Mouse (Mus musculus) hindbrain, embryonic 11.5 days (tissue): Measurements from ENCODE around the gene Olfr1098. TPM values are rescaled to one million over a fixed set of nuclear protein-coding genes. Genes with fewer than 3 reads are reported as not detected.

Source experiments
- ATAC-seq: fragments of 200-750 bp; cut with Nextera tagmentation; 2 replicates; pipeline ENCODE4 v1.8.0; 2017; ENCODE audit warnings: mild to moderate bottlenecking, moderate TSS enrichment, moderate library complexity; ENCODE audit not compliant: low FRiP score
- DNase-seq: peaks from one replicate; pipeline ENCODE4 v3.0.0-alpha.2; 2015; ENCODE audit warnings: low spot score
- H3K27ac ChIP-seq: fragments of 300-500 bp; sonication (generic); 2 replicates; pipeline ENCODE4 v1.5.1; 2014; ENCODE audit warnings: mild to moderate bottlenecking, low read depth, low read length
- H3K27me3 ChIP-seq: fragments of 300-500 bp; sonication (generic); 2 replicates; pipeline ENCODE4 v1.6.1; 2014; ENCODE audit warnings: mild to moderate bottlenecking, low read length, moderate library complexity, mixed read lengths; ENCODE audit not compliant: control insufficient read depth, insufficient read depth
- H3K36me3 ChIP-seq: fragments of 300-500 bp; sonication (generic); 2 replicates; pipeline ENCODE4 v1.6.1; 2014; ENCODE audit warnings: mild to moderate bottlenecking, low read length, moderate library complexity, mixed read lengths; ENCODE audit not compliant: control insufficient read depth, insufficient read depth
- H3K4me1 ChIP-seq: fragments of 300-500 bp; sonication (generic); replicated peaks from 2 replicates; pipeline ENCODE4 v1.6.1; 2014; ENCODE audit warnings: low read length, mixed read lengths; ENCODE audit not compliant: control insufficient read depth, insufficient read depth
- H3K4me2 ChIP-seq: fragments of 300-500 bp; sonication (generic); replicated peaks from 2 replicates; pipeline ENCODE4 v1.6.1; 2014; ENCODE audit warnings: mild to moderate bottlenecking, low read depth, low read length
- H3K4me3 ChIP-seq: fragments of 300-500 bp; sonication (generic); 2 replicates; pipeline ENCODE4 v1.5.1; 2014; ENCODE audit warnings: low read depth, low read length
- H3K9ac ChIP-seq: fragments of 300-500 bp; sonication (generic); 2 replicates; pipeline ENCODE4 v1.6.1; 2014; ENCODE audit warnings: low read depth, low read length
- H3K9me3 ChIP-seq: fragments of 300-500 bp; sonication (generic); 2 replicates; pipeline ENCODE4 v1.6.1; 2016; ENCODE audit warnings: low read length; ENCODE audit not compliant: control insufficient read depth
- WGBS: fragments of 180-500 bp; shearing (Covaris S2); extraction: QIAGEN DNeasy Blood & Tissue Kit; methylation state at CpG from one replicate; pipeline ENCODE4 v1.1.7; 2014; 5-methylcytosine and 5-hydroxymethylcytosine counted together
- polyA plus RNA-seq: library from polyadenylated mRNA; unstranded; fragments of >200 nt; fragmentation: Nextera tagmentation; extraction: Ambion mirVana; gene quantifications from 2 replicates; pipeline ENCODE4 v1.2.1, GENCODE M21; 2014

Olfr1098 gene
- polyA plus RNA-seq = not detected in 2 replicates

DNA sequence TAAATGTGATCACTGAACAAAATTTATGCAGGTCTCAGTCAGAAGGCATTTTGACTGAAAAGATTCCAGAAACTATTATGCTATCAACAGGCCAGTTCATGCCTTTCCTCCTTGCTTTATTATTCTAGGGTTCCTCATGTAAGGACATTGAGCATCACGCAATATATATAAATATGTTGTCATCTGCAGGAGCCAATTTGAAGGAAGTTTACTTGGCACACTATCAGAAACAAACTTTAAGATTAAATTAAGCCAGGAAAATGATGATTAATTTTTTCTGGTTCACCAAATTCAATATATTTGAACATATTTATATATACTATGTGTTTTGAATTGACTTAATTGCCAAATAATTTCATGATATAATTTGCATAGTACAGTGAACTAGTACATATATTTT is at the start of gene Olfr1098:
Gene Olfr1098 (minus strand): TSS at position 101 of the 400 bp plus-strand sequence.
- H3K36me3 ChIP-seq = no peaks in the 10 kb centered on the region
- WGBS = 94% methylated on average over 1 of the region's 1 CpGs
- H3K27me3 ChIP-seq = no peaks in the 10 kb centered on the region
- DNase-seq = no peak
- no peaks in the 10 kb centered on the region for H3K9me3 ChIP-seq
- ATAC-seq = no peak
- H3K9ac ChIP-seq = no peak within 1 kb of the TSS
- H3K27ac ChIP-seq = no peak within 1 kb of the TSS
- no peaks in the 10 kb centered on the region for H3K4me1 ChIP-seq
- no peak within 1 kb of the TSS for H3K4me2 ChIP-seq
- H3K4me3 ChIP-seq = no peak within 1 kb of the TSS

- Histone ChIP-seq H3K9ac (no peak within 1 kb of the TSS), H3K27ac (no peak within 1 kb of the TSS), H3K4me1 (no peaks in the 10 kb centered on the region), H3K4me2 (no peak within 1 kb of the TSS), H3K4me3 (no peak within 1 kb of the TSS), H3K9me3 (no peaks in the 10 kb centered on the region), H3K27me3 (no peaks in the 10 kb centered on the region), H3K36me3 (no peaks in the 10 kb centered on the region)
- WGBS = 76% methylated on average over 1 of the region's 1 CpGs
- ATAC-seq = no peak
- no peak for DNase-seq
Observed at GRCm38 (mm10) chr2:86960593-86960992, 36.2 kb upstream of the Olfr1098 start, which contains the start of gene Olfr1099. Olfr1099 (minus strand) TSS chr2:86960693.

DNA sequence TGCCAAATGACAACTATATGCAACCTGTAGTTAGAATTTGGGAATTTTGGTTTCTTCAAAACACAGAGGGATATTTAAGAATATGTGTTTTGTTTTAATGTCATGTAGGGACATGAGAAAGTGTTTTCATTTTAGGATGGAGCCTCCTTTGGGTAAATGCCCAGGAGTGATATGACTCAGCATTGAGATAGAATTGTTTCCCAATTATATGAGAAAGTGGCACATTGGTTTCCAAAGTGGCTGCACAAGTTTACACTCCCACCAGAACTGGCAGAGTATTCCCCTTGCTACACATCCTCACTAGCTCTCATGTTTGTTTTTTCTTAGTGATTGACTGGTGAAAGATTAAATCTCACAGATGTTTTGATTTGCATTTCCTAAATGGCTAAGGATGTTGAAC is 2.2 kb upstream of the Olfr1098 start:
- no peaks in the 10 kb centered on the region for H3K9me3 ChIP-seq
- H3K27ac ChIP-seq = no peak overlapping the region
- no peaks in the 10 kb centered on the region for H3K27me3 ChIP-seq
- H3K4me2 ChIP-seq = no peak overlapping the region
- no peaks in the 10 kb centered on the region for H3K4me1 ChIP-seq
- no peak overlapping the region for H3K4me3 ChIP-seq
- no peak for ATAC-seq
- no peak overlapping the region for H3K9ac ChIP-seq
- no peak for DNase-seq
- H3K36me3 ChIP-seq = no peaks in the 10 kb centered on the region

DNA sequence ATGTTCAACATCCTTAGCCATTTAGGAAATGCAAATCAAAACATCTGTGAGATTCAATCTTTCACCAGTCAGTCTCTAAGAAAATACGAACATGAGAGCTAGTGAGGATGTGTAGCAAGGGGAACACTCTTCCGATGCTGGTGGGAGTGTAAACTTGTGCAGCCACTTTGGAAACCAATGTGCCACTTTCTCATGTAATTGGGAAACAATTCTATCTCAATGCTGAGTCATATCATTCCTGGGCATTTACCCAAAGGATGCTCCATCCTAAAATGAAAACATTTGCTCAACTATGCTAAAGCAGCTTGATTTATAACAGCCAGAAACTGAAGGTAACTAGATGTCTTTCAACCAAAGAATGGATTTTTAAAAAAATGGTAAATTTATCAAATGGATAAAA is 18.7 kb downstream of the Olfr1098 start:
- no peak overlapping the region for H3K4me2 ChIP-seq
- no peak for ATAC-seq
- H3K4me3 ChIP-seq = no peak overlapping the region
- no peak overlapping the region for H3K9ac ChIP-seq
- no peak overlapping the region for H3K27ac ChIP-seq
- DNase-seq = no peak
- no peaks in the 10 kb centered on the region for H3K4me1 ChIP-seq
- no peaks in the 10 kb centered on the region for H3K9me3 ChIP-seq
- 90% methylated on average over 2 of the region's 2 CpGs for WGBS
- no peaks in the 10 kb centered on the region for H3K27me3 ChIP-seq
- no peaks in the 10 kb centered on the region for H3K36me3 ChIP-seq

GRCm38 (mm10) chr2:86892116-86892515 is 32.2 kb downstream of the Olfr1098 start, which contains the start of gene Olfr1097:
Olfr1097 (minus strand) TSS chr2:86892216.
- H3K4me3 ChIP-seq = no peak within 1 kb of the TSS
- H3K4me1 ChIP-seq = no peaks in the 10 kb centered on the region
- H3K27me3 ChIP-seq = no peaks in the 10 kb centered on the region
- H3K9me3 ChIP-seq = no peaks in the 10 kb centered on the region
- no peak within 1 kb of the TSS for H3K4me2 ChIP-seq
- DNase-seq (no peak), ATAC-seq (no peak)
- no peak within 1 kb of the TSS for H3K27ac ChIP-seq
- H3K9ac ChIP-seq = no peak within 1 kb of the TSS
- 93% methylated on average over 1 of the region's 1 CpGs for WGBS
- no peaks in the 10 kb centered on the region for H3K36me3 ChIP-seq

- WGBS = 73% methylated on average over 1 of the region's 1 CpGs
- H3K9ac ChIP-seq = no peak within 1 kb of the TSS
- ATAC-seq = no peak
Observed at GRCm38 (mm10) chr2:86874702-86875101, 49.6 kb downstream of the Olfr1098 start, which contains the start of gene Gm13723. Gm13723 (minus strand) TSS chr2:86874802.

More at GRCm38 (mm10) chr2:86874702-86875101, 49.6 kb downstream of the Olfr1098 start, which contains the start of gene Gm13723:
- DNase-seq = no peak
- Histone ChIP-seq H3K27me3 (no peaks in the 10 kb centered on the region), H3K4me2 (no peak within 1 kb of the TSS), H3K36me3 (no peaks in the 10 kb centered on the region), H3K9me3 (no peaks in the 10 kb centered on the region), H3K27ac (no peak within 1 kb of the TSS), H3K4me1 (no peaks in the 10 kb centered on the region), H3K4me3 (no peak within 1 kb of the TSS)

Other genes with a start within 250 kb of the Olfr1098 start
- gene Olfr1086, start 244.5 kb downstream of the Olfr1098 start, polyA plus RNA-seq = not detected in 2 replicates
- gene Olfr1087, start 226.2 kb downstream of the Olfr1098 start, polyA plus RNA-seq = not detected in 2 replicates
- not detected in 2 replicates for gene Olfr1089, start 190.8 kb downstream of the Olfr1098 start, polyA plus RNA-seq
- not detected in 2 replicates for gene Olfr1090, start 165.6 kb downstream of the Olfr1098 start, polyA plus RNA-seq
- not detected in 2 replicates for gene Olfr1093, start 142.1 kb downstream of the Olfr1098 start, polyA plus RNA-seq
- gene Olfr141, start 114.5 kb downstream of the Olfr1098 start, polyA plus RNA-seq = not detected in 2 replicates
- gene Olfr1094, start 99.9 kb downstream of the Olfr1098 start, polyA plus RNA-seq = not detected in 2 replicates
- not detected in 2 replicates for gene Olfr1095, start 72.8 kb downstream of the Olfr1098 start, polyA plus RNA-seq
- gene Gm13723, start 49.7 kb downstream of the Olfr1098 start, polyA plus RNA-seq = not detected in 2 replicates
- not detected in 2 replicates for gene Olfr1097, start 32.3 kb downstream of the Olfr1098 start, polyA plus RNA-seq
- gene Olfr1099, start 36.1 kb upstream of the Olfr1098 start, polyA plus RNA-seq = not detected in 2 replicates
- gene Olfr1100, start 55.4 kb upstream of the Olfr1098 start, polyA plus RNA-seq = not detected in 2 replicates
- not detected in 2 replicates for gene Olfr1101, start 66.7 kb upstream of the Olfr1098 start, polyA plus RNA-seq
- gene Olfr1102, start 73.9 kb upstream of the Olfr1098 start, polyA plus RNA-seq = not detected in 2 replicates
- not detected in 2 replicates for gene Olfr1104, start 102.5 kb upstream of the Olfr1098 start, polyA plus RNA-seq
- gene Olfr1105, start 112.0 kb upstream of the Olfr1098 start, polyA plus RNA-seq = not detected in 2 replicates
- gene Olfr1106, start 127.7 kb upstream of the Olfr1098 start, polyA plus RNA-seq = not detected in 2 replicates
- gene Olfr1107, start 151.3 kb upstream of the Olfr1098 start, polyA plus RNA-seq = not detected in 2 replicates
- gene Olfr1109, start 171.5 kb upstream of the Olfr1098 start, polyA plus RNA-seq = not detected in 2 replicates
- not detected in 2 replicates for gene Olfr259, start 190.0 kb upstream of the Olfr1098 start, polyA plus RNA-seq
- gene Olfr1110, start 215.8 kb upstream of the Olfr1098 start, polyA plus RNA-seq = not detected in 2 replicates
- not detected in 2 replicates for gene Olfr1111, start 228.1 kb upstream of the Olfr1098 start, polyA plus RNA-seq